16 mouse cellular contexts compared by ENCODE assay signal in genomic region chr4:149827784-149828183, GRCm38 (mm10).
"Had no signal": no experiment of that assay in that cellular context is flagged by ENCODE, and none has a peak within 500 bp of the region (broad histone marks: within the 10 kb centered on the region; RNA-seq: fewer than 3 reads in every experiment).

No protein-coding gene starts in this region.

- H3K4me1 ChIP-seq: neural tube, embryonic 13.5 days; neural tube, embryonic 15.5 days; stomach, embryonic 15.5 days had no signal

- H3K27ac ChIP-seq: neural tube, embryonic 13.5 days; neural tube, embryonic 15.5 days; stomach, embryonic 15.5 days; stomach, postnatal 0 days had no signal

- H3K4me2 ChIP-seq: neural tube, embryonic 13.5 days; neural tube, embryonic 15.5 days; stomach, embryonic 15.5 days had no signal

- DNase-seq: retina, postnatal 1 day; right cerebral cortex, adult 18-20 months; right cerebral cortex, postnatal 14 days; right cerebral cortex, postnatal 25 days; right cerebral cortex, postnatal 4 days; spleen, adult 18-20 months; thymus, adult 18-20 months; thymus, adult 2 months; thymus, postnatal 14 days; thymus, postnatal 25 days; thymus, postnatal 36 days; thymus, postnatal 4 days had no signal

- H3K27me3 ChIP-seq: neural tube, embryonic 13.5 days; neural tube, embryonic 15.5 days; stomach, embryonic 15.5 days had no signal

- H3K9ac ChIP-seq: neural tube, embryonic 13.5 days; neural tube, embryonic 15.5 days; stomach, embryonic 15.5 days had no signal

- H3K4me3 ChIP-seq: neural tube, embryonic 13.5 days; neural tube, embryonic 15.5 days; stomach, embryonic 15.5 days had no signal

- H3K36me3 ChIP-seq: neural tube, embryonic 13.5 days; neural tube, embryonic 15.5 days; stomach, embryonic 15.5 days had no signal

- H3K9me3 ChIP-seq: neural tube, embryonic 13.5 days; neural tube, embryonic 15.5 days; stomach, embryonic 15.5 days had no signal
